Mouse (Mus musculus): Measurements from ENCODE around the gene Pga5.

Pga5 gene

GRCm38 (mm10) chr19:10665093-10665492 lies 12.8 kb downstream of the Pga5 start:
- no peak for DNase-seq (ENCODE audit: low spot score in 2 of 2)

- DNase-seq (ENCODE audit: low spot score in 2 of 2) = no peak
Observed at GRCm38 (mm10) chr19:10662665-10663064, 15.2 kb downstream of the Pga5 start.

GRCm38 (mm10) chr19:10661919-10662318 lies 16.0 kb downstream of the Pga5 start:
- no peak for DNase-seq (ENCODE audit: low spot score in 2 of 2)

GRCm38 (mm10) chr19:10661373-10661772 lies 16.5 kb downstream of the Pga5 start:
- DNase-seq (ENCODE audit: low spot score in 2 of 2) = peak in 1 of 2 experiments; percentile 44

GRCm38 (mm10) chr19:10658406-10658805 lies 19.5 kb downstream of the Pga5 start:
- DNase-seq (ENCODE audit: low spot score in 2 of 2) = no peak

- no peak for DNase-seq (ENCODE audit: low spot score in 2 of 2)
Observed at GRCm38 (mm10) chr19:10657742-10658141, 20.1 kb downstream of the Pga5 start.

GRCm38 (mm10) chr19:10656058-10656457 lies 21.8 kb downstream of the Pga5 start:
- no peak for DNase-seq (ENCODE audit: low spot score in 2 of 2)

- DNase-seq (ENCODE audit: low spot score in 2 of 2) = no peak
Observed at GRCm38 (mm10) chr19:10648156-10648555, 29.7 kb downstream of the Pga5 start.

- no peak for DNase-seq (ENCODE audit: low spot score in 2 of 2)
Observed at GRCm38 (mm10) chr19:10645616-10646015, 32.3 kb downstream of the Pga5 start.

GRCm38 (mm10) chr19:10640589-10641378 lies 37.1 kb downstream of the Pga5 start:
- no peak for DNase-seq (ENCODE audit: low spot score in 2 of 2)

GRCm38 (mm10) chr19:10640080-10640479 lies 37.8 kb downstream of the Pga5 start:
- DNase-seq (ENCODE audit: low spot score in 2 of 2) = no peak

GRCm38 (mm10) chr19:10637840-10638239 lies 40.0 kb downstream of the Pga5 start:
- DNase-seq (ENCODE audit: low spot score in 2 of 2) = no peak

GRCm38 (mm10) chr19:10634872-10635318 lies 43.0 kb downstream of the Pga5 start:
- DNase-seq (ENCODE audit: low spot score in 2 of 2) = peak in 1 of 2 experiments; percentile 23

GRCm38 (mm10) chr19:10634106-10634871 lies 43.6 kb downstream of the Pga5 start, which contains the start of gene Vwce:
Gene Vwce, plus strand, starts transcription at chr19:10634213.
- DNase-seq (ENCODE audit: low spot score in 2 of 2) = peak in 1 of 2 experiments; percentile 39

Data from spleen, postnatal 14 days (tissue).